Mouse (Mus musculus): ENCODE data around the gene Zfp273.
"Not testable (repeated sequence)": the region's sequence is repeated elsewhere in the genome, so short reads cannot be mapped to it uniquely, and the experiment has no call there.

The Zfp273 gene

DNA sequence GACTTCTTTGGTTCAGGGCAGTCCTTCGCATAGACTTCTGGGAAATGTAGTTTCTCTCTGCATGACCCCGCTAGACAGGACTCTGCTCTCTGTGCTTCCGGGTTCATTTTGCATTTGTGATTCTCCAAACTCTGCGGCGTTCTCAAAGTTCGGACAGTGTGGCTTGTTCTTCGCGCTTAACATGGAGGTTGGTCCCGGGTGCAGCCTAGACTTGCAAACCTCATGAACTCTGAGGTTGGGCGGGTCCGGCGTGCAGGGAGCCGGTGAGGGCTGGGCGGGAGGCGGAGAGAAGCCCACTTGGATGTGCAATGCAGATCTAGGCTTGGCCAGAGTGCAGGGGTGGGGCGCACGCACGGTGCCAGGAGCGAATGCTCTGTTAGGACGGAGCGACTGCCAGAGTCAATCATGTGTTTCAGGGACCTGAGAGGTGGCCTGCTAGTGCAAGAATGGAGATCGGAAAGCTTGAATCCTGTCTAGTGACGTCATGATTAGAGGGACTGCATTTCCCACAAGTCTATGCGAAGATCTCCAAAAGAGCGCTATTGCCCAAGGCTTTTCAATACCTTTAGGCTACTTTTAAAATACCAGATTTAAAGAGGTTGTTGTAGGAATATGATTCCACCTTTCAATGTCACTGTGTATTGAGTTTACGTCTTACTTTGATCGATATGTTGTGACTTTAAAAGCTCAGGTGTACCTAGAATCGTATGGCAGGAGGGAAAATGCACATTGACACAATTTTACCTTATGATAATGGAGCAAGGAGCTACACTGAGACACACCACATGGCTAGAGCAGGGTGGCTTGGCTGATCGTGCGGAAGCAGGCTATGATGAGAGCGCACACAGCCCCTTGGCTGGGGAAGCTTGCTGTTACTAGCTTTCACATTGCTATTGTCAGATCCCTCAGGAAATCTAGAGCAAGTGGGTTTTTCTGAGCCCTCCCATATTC lies at the start of gene Zfp273:
Gene Zfp273, plus strand, starts transcription at position 31 of the 951 bp plus-strand sequence.
- DNase-seq, result peak; percentile 76 to 83

DNA sequence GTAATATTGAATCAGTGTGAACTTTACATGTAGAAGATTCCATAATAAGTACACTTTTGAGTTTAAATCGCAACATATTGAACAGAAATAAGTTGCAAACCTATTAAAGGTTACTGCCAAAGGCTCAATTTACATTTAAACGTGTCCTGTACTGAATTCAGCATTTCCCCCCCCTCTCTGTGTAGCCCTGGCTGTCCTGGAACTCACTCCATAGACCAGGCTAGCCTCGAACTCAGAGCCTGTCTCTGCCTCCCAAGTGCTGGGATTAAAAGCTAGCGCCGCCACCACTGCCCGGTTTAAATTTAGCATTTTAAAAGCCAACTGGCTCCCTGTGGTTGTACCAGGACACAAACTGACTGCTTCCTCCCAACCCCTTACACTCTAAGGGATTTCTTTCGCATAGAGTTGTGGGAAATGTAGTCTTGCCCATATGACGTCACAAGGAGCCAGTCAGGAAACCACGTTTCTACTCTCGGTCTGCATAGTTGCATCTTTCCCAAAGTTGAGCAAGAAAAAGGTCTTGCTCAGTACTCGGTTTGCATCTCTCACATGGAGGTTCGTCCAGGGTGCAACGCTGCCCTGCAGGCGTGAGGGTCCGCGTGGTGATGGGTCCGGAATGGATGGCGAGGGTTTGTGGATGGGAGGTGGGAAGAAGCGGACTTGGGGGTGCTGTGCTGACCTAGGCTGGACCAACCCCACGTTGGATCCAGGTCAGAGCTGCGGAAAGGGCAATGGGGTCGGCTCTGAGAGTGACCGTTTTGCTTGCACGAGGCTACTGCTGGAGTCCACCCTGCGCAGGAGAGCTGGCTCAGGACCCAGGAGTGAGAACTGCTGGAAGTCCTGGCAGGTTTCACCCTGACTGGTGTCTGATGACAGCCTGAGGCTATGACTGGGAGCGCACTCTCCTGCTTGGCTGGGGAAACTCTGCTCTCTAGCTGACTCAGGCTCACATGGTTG lies 34.0 kb upstream of the Zfp273 start, which contains the start of gene Zfp493:
Gene Zfp493, plus strand, starts transcription at position 429 of the 957 bp plus-strand sequence.
- peak; percentile 51 to 65 for DNase-seq

DNA sequence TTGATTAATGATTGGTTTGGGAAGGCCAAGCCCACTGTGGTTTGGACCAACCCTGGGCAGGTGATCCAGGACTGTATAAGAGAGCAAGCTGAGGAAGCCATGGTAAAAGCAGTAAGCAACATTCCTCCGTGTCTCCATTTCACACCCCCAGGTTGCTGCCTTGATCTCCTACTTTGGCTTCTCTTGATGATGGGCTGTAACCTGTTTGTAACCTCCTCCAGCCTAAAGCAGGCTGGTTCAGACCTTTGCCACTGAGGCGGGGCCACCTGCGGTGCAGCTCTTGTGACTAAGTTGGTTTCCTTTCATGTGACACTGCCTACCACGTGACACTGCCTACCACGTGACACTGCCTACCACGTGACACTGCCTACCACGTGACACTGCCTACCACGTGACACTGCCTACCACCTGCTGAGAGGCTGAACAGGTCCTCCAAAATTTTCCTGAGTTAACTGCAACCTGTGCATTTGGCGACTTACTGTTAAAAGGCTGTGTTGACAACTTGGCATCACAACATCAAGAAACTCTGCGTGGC lies 21.6 kb upstream of the Zfp273 start:
- DNase-seq, result no peak

DNA sequence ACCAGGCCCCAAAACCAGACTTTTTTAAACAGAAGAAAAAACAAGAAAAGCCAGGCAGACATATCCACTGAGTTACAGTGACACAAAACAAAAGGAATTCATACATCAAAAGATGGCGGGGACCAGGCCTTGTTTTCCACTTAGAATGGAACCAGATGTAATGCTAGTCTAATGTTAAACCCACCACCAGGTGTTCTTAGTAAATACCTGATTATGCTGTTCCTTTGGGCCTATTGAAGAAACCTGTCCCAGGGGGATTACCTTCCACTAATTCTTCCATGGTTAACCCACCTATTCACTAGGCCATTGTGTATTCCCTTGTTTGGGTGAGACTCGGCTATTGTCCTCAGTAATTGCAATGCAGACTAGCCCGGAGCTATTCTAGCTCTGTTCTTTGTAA lies 14.9 kb upstream of the Zfp273 start:
- DNase-seq, result no peak

DNA sequence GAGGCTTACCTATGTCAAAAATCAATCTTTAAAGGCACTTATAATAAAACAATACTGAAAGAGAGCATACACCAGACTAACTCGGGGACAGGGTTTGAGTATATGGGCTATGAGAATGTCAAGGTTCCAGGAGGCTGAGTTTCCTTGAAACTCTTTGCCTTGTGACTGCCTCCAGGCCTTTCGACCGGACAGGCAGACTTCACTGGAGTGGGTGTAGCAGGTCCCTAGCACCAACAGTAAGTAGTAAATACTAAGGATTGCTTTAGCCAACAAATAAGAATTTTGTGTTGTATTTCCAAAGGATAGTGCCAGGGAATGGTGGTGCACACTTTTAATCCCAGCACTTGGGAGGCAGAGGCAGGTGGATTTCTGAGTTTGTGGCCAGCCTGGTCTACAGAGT lies 14.4 kb upstream of the Zfp273 start:
- not testable (repeated sequence) for DNase-seq

DNA sequence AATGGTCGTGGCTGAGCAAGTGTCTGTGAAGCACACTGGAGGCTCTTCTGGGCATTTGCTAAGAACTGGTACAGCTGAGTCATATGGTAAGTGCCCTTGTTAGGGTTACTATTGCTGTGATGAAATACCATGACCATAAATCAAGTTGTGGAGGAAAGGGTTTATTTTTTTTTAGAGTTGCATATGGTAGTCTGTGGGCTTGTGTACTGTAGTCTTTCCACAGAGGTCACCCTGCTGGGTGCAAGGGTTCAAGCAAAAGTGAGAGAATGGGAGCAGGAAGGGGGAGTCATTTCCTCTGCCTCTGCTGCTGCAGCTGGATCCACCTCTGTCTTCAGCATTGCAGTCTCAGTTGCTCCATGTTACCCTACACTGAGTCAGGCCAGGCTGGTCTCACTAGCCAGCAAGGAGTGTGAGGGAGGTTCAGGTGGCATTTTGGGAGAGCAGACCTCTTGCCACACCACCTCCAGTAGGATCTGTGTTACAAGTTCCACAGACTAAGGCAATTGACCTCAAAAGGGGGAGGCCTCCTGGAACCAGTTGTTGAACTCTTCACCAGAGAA lies 1.8 kb upstream of the Zfp273 start:
- DNase-seq, result no peak

DNA sequence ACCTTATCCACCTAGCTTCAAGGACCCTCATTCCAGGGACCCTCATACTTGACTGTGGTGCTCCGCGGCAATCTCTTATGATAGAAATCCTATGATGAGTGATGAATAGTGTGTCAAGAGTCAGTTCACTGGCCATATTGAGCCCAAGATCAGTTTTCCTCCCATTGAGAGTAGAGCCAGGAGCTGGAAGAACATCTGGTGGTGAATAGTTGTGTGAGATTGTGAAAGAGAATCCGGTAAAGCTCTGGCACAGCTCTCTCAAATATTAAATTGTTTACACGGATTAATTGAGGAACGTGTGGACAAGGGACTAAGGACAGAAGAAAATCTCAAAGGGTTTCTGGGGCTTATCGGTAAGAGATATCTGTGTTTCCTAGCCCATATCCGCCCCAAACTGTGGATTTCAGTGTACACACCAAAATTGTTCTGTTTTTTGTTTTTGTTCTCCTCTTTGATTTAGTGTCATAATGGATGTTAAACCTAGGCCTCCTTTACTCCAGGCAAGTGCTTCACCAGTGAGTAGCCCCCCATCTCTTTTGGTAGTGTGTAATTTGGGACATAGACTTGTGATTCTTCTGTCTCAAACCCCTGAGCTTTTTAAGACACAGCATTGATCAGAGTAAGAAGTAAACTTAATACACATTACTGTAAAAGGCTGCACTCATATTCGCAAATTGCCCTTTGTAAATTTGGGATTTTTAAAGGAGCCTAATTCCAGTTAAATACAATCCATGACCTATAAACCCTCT lies 405 bp upstream of the Zfp273 start:
- no peak for DNase-seq

DNA sequence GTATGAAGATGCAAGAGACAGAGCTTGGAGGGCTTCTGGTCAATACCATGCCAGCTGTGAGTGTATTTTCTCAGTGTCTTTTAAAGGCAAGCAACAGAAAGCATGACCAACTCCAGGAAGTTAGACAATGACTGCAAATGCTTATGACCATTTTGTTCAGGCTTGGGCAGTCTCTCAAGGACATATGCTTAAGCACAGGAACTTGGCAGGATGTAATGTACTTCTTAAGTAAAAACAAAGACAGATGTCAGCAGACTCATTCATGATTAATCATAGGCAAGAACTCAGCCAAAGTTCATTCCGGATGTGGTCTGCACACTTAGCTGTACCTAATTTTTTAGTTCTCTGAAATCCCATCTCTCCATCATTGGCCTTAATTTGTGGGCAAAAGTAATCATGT lies 5.1 kb downstream of the Zfp273 start:
- DNase-seq, result no peak

DNA sequence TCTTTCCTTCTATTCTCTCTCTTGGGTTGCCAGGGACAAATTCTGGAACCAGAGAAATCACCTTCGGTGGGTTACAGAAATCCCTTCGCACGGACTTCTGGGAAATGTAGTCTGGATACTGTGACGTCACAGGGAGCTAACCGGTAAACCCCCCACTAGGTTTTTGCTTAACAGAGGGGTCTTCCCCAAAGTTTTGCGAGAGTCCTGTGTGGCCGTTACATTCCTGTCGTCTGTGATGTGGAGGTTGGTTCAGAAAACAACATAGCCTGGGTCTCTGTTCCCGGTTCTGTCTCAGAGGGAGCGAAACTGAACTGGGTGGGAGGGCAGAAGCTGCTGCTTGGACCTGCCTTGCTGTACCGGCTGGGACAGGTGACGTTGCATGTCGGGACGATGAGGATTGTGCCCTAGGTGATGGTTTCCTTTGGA lies 17.4 kb downstream of the Zfp273 start, which contains the start of gene Gm10037:
Gene Gm10037, plus strand, starts transcription at position 196 of the 426 bp plus-strand sequence.
- DNase-seq, result peak; percentile 69 to 72

DNA sequence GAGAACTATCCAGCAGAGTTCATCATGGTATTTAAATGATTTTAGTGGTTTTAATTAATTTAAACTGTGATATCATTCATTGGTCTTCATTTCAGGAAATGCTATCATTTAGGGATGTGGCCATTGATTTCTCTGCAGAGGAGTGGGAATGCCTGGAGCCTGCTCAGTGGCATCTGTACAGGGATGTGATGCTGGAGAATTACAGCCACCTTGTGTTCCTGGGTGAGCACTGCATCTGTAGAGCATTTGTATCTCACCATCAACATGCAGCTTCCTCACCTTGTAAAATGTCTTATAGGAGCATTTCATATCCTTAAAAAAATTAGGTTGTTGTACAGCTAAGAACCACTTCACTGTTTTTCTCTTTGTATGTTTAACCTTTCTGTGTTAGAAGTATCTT lies 19.6 kb downstream of the Zfp273 start:
- DNase-seq, result not testable (repeated sequence)

DNA sequence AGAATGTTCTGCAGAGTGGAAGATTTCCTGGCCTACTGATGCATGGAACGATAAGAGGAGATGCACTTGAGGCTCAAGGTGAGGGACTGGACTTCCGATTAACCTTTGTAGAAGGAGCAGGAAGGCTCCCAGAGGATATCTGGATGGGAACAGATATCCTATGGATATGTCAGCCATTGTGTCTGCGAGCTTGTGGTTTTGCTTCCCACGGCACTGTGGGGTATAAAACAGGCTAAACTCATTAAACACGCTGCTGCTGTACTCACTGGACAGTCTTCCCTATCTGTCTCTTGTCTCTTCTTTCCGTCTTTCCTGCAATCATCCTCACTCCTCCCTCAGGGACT lies 30.2 kb downstream of the Zfp273 start:
- no peak for DNase-seq

DNA sequence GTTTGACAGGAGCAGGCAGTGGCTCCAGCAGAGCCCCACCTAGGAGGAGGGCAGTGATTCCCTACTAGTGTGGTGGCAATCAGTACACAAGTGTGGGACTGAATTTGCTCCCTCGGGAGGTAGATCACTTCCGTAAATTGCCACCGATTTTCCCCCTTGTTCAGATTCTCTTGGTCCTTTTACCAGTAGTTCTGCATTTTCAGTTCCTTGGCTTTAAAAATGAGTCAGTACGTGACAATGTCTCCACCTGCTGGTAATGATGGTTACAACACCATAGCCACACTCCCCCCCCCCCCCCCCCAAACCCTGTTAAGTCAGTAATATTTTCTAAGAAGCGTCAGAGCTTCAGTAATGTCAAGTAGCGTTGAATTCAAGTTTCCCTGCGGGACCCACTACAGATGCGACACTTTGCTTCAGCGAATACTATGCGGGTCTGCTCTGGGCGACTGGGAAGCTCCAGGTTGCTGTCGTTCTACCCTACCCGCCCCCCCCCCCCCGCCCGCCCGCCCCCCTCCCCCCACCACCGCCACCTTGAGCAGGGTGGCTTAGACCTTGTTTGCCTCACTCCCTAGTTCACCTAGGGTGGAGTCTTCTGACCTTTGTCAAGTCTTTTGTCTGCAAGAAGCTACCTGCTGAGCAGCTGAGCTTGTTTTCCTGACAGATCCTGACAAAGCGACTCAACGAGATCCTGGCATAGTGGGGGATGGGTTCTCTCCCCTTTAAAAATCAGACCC lies 30.7 kb downstream of the Zfp273 start:
- DNase-seq, result peak; percentile 53 to 65

DNA sequence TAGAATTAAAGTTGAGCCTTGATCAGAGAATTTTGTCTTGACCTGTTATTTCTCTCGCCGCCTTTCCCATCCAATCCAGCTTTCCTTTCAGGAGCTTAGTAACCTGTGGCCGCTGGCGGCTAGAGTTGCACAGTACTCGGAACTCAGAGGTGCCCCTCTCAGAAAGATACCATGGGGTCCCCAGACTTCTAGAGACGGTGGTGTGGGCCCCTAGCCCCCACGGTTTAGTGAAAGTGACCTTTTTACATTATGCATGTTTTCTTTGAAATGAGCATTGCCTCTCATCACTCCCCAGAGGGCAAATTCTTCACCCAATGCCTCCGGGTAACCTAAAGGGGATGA lies 31.3 kb downstream of the Zfp273 start:
- peak; percentile 7 for DNase-seq

DNA sequence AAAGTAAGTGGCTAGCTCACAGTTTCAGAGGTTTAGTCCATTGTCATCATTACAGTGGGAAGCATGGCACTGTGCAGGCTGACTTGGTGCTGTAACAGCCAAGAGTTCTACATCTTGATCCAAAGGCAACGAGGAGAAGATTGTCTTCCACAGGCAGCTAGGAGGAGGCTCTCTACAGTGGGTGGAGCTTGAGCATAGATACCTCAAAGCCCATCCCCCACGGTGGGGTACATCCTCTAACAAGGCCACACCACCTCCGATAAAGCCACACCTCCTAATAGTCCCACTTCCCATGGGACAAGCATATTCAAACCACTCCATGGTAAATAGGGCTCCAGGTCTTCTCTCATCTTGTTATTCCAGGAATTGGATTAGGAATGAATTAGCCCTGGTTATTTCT lies 36.8 kb downstream of the Zfp273 start:
- no peak for DNase-seq

DNA sequence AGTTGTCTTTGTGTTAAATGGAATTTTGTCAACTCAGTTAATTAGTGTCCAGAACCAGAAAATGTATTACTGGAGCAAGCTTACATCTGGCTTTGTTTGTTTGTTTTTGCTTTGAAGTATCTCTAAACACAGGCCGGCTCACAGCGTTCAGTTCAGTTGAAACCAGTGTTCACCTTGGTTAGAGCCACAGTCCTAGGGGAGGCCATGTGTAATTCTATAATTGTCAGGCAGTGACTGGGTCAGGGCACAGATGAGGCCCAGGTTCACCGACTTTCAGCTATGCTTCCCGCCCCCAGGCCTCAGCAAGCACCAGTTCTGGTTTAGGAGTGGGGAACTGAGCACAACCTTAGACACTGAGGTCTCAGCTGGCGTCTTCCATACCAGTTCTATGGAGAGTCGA lies 39.6 kb downstream of the Zfp273 start:
- peak in 1 of 2 experiments; percentile 10 for DNase-seq

DNA sequence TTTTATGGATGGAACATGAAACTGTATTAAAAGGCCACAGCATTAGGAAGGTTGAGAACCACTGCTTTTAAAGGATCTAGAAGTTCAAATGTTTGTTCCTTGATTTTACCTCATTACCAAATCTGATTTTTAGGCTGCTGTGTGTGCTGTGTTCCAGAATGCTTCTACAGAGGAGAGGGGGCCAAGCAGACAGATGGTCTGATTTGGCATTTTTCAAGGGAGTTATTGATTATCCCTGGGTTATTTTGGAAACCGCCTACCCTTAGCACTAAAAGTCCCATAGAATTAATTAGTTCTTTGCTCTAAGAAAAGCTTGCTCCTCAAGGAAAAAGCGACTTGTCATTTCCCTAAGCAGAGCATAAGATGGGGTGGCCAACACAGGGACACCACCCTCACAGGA lies 40.4 kb downstream of the Zfp273 start:
- no peak for DNase-seq

DNA sequence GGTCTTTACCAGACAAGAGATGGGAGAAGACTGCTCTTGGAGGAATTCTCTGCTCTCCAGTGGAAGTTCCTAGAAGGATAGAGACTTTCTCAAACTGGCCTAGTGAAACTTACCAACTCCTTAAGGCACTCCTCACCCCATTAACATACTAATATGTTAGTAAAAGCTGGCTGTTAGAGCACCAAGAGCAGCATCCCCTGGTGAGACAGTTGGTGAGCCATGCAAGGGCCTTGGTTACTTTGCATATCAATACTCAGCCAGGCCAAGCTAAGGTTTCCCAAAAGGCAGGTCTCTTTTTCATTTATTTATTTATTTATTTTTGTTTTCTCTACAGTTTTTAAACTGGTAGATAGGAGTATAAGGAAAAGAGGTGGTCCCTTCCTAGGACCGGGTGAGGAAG lies 43.8 kb downstream of the Zfp273 start:
- no peak for DNase-seq

DNA sequence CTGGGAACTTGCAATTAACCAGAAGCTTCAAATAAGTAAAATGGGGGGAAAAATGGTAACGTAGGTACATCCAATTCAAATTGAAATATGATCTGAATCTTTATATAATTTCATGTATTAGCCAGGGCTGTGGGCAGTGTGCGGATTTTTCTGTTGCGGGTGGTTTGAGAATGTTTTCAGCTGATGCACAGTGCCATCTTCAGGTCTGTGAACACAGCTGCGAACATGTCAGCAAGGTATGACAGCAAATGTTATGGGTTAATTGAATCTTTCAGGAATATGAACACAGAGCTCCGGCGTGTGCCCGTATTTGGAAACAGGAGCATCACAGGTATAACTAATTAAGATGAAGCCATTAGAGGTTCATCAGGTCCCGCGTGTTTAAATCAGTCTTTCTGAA lies 49.0 kb downstream of the Zfp273 start:
- DNase-seq, result no peak

DNA sequence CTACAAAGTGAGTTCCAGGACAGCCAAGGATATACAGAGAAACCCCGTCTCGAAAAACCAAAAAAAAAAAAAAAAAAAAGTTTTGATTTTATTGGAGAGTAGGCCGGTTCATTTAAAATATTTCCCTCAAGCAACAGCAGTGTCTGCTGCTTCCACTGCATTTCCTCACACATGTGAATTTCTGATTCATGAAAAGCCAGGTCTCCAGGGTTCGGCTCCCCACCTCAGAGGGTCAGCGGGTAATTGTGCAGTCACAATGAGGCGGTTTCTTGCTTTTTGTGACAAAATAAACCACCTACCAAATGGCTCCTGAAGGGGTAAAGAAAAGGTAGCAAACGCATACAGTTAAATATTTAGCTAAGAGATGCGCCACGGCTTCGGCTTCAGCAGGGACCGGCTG lies 49.5 kb downstream of the Zfp273 start, which contains the start of gene BC048507:
Gene BC048507, plus strand, starts transcription at position 301 of the 400 bp plus-strand sequence.
- DNase-seq, result no peak

DNA sequence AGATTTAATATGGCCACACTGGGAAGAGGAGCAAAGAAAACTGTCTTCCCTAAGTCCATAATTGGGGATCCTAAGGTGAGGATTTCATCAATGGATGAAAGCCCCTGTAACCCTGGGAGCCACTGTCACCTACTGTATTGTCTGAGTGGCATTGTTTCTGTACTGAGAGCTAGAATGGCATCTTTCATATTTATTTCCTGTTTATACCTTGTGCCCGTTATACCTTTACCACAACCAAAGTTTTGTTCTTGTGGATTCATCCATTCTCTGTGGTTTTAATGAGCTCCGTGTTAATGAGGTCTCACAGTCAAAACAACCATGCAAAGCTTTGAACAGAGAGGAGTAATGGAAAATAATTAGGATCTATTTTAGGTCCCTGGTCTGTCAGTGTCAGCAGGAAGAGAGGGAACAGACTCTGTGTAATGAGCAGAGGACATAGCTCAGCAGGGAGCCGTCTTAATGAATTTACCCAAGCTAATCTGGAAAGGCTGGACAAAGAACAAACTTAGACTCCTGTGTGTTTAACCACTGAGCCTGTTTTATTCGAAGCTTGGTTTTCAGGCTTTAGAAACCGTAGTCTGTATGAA lies 51.3 kb downstream of the Zfp273 start:
- DNase-seq, result no peak

DNA sequence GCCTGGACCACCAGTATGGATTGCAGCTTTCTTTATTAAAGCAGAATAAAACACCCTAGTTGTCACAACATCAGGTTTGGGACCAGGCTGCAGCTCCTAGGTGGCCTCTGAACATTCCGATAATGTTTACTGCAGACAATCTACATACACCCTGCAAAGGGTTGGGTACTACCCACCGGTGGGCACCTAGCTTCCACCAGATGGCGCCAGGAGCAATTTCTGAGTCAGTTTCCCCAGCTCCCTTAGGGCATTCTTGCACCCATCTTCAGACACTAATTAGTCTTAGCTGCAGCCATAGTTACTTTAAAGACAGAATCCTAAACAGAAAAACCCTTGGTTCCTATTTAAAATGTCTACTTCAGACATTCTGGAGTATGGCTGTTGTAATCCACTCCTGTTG lies 54.4 kb downstream of the Zfp273 start:
- DNase-seq, result peak; percentile 35 to 43
